Mouse (Mus musculus): Measurements from ENCODE around the gene Otos. TPM values are rescaled to one million over a fixed set of nuclear protein-coding genes. Genes with fewer than 3 reads are reported as not detected.

Otos gene
- polyA plus RNA-seq, 1 experiment: 0.89 TPM

DNA sequence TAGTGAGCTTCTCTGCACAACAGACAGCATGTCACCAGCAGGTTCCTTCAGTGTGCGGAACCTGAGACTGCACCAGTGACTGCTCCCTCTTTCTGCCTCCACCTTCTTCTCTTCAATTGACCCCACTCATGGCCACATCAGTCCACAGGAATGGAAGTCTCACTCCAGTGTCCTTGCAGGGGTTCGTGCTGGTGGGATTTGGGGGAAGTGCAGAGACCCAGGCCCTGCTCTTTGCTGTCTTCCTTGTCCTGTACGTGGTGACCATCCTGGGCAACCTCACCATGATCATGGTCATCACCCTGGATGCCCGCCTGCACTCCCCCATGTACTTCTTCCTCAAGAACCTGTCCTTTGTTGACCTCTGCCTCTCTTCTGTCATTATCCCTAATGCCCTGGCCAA, 40.9 kb downstream of the Otos start:
- no peak for DNase-seq (ENCODE audit: low read depth)

DNA sequence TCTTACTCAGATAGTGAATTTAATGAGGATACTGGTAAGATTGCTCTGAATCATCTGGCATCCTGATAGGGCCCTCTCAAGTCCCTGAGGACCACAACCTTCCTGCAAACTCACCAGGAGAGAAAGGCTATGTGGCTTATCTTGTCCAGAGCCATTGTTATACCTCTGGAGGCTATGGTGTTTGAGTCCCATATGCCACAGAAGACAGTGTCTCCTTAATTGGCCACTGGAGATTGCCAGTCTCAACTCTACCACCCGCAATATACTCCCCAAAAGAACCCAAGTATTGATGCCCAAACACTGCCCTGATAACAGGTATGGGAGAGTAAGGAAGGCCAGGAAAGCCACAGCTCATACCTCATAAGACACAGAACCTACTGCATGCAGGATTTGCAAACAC, 43.2 kb downstream of the Otos start, which contains the start of gene Olfr1410:
Gene Olfr1410, plus strand, starts transcription at position 301 of the 400 bp plus-strand sequence.
- DNase-seq (ENCODE audit: low read depth): no peak

DNA sequence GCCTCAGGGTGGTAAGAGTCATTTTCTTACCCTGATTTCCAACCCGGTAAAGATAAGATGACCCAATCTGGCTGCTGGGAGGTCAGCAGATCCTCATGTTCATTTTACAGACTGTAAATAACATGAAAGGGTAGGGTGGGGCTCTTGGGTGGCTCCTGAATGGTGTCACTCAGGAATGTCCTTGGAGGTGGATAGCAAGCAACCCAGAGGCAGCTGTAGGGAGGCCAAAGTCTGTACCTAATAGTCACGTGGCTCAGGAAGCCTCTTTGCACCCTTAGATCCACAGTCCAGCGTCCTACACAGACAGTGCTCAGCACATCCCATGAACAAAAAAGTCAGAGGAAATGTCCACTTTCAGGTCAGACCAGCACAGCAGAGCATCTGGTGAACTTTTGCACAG, 52.6 kb downstream of the Otos start:
- DNase-seq (ENCODE audit: low read depth): no peak

Other genes starting within 250 kb of the Otos start
- 112 and 119 TPM in 2 replicates for gene Ndufa10, start 175.0 kb downstream of the Otos start, polyA plus RNA-seq (2012; rRNA removed)
- not detected in 2 replicates for gene Olfr1416, start 163.7 kb downstream of the Otos start, polyA plus RNA-seq (2012; rRNA removed)
- not detected in 2 replicates for gene Olfr1415, start 152.7 kb downstream of the Otos start, polyA plus RNA-seq (2012; rRNA removed)
- 1.5 and 1.9 TPM in 2 replicates for gene Olfr1414, start 130.2 kb downstream of the Otos start, polyA plus RNA-seq (2012; rRNA removed)
- gene Olfr1413, start 77.5 kb downstream of the Otos start, polyA plus RNA-seq (2012; rRNA removed): not detected in 2 replicates
- gene Olfr1412, start 63.1 kb downstream of the Otos start, polyA plus RNA-seq (2012; rRNA removed): not detected in 2 replicates
- not detected in 2 replicates for gene Olfr1411, start 54.4 kb downstream of the Otos start, polyA plus RNA-seq (2012; rRNA removed)
- not detected in 2 replicates for gene Olfr1410, start 43.1 kb downstream of the Otos start, polyA plus RNA-seq (2012; rRNA removed)
- not detected in 2 replicates for gene Olfr12, start 31.1 kb downstream of the Otos start, polyA plus RNA-seq (2012; rRNA removed)
- gene Cops9, start 6.9 kb downstream of the Otos start, polyA plus RNA-seq (2012; rRNA removed): 223 and 237 TPM in 2 replicates
- 49.0 and 74.4 TPM in 2 replicates for gene Gpc1, start 182.8 kb upstream of the Otos start, polyA plus RNA-seq (2012; rRNA removed)